Mouse (Mus musculus) cerebellum, adult 2 months (tissue): ENCODE measurements around the gene Ncoa3.

ENCODE experiments used
- CTCF ChIP-seq: fragments of 200-500 bp; IDR thresholded peaks from 2 replicates; pipeline ENCODE4 v1.5.1; 2011; ENCODE audit warnings: low read depth, mild to moderate bottlenecking, control low read depth, low read length, moderate library complexity, borderline replicate concordance; ENCODE audit not compliant: insufficient read depth
- POLR2A ChIP-seq: fragments of 200-500 bp; IDR thresholded peaks from 2 replicates; pipeline ENCODE4 v1.6.1; 2011; ENCODE audit warnings: low read length, control low read depth, borderline replicate concordance; ENCODE audit not compliant: insufficient read depth

DNA sequence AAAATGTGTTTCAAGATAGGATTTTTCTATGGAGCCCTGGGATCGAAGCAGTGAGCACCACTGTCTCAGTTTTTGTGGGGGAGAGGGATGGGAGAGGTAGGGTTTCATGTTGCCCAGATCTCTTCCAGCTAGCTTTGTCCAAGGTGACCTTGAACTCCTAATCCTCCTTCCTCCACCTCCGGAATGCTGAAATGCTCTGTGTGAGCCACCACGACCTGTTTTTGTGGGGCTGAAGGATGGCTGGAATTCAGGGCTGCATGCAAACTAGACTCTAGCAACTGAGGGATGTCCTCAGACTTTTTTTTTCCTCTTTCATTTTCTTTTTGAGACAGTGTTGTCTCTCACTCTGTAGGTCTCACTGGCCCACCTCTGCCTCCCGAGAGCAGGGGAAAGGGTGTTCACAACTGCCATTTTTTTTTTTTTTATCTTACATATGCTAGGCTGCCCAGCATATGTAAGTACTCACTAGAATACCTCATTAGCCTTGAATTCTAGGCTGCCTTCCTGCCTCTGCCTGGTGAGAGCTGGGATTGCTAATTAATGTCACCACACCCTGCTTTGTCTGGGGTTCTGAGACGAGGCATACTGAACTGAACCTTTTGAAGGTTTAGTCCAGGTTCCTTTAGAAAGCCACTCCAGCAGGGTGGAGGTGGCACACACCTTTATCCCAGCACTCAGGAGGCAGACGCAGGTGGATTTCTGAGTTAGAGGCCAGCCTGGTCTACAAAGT lies 11.0 kb upstream of the Ncoa3 start:
- TF ChIP-seq CTCF, result no peak
- TF ChIP-seq POLR2A, result no peak
